Mouse (Mus musculus): Measurements from ENCODE around the gene Txnip.

GRCm38 (mm10) chr3:96601941-96602703 lies 44.4 kb downstream of the Txnip start:
- no peak for TF ChIP-seq USF1 (IDR thresholded peaks at IDR 0.05; ENCODE audit: low read depth)
- TF ChIP-seq MYOG (IDR thresholded peaks at IDR 0.05; ENCODE audit: control insufficient read depth in 1 of 3, insufficient read depth in 1 of 3, insufficient read length in 2 of 3, low read depth in 2 of 3): no peak
- no peak for TF ChIP-seq POLR2A (IDR thresholded peaks at IDR 0.05; ENCODE audit: insufficient read length, low read depth)
- no peak for TF ChIP-seq MYOD1 (IDR thresholded peaks at IDR 0.05; ENCODE audit: control insufficient read depth in 1 of 3, insufficient read length in 2 of 3, low read depth in 2 of 3)
- no peak for TF ChIP-seq POLR2AphosphoS2 (IDR thresholded peaks at IDR 0.05; ENCODE audit: insufficient read length, low read depth)

All from myocyte (in vitro differentiated cells).